Mouse (Mus musculus): Measurements from ENCODE around the gene Klk5.

Gene Klk5

DNA sequence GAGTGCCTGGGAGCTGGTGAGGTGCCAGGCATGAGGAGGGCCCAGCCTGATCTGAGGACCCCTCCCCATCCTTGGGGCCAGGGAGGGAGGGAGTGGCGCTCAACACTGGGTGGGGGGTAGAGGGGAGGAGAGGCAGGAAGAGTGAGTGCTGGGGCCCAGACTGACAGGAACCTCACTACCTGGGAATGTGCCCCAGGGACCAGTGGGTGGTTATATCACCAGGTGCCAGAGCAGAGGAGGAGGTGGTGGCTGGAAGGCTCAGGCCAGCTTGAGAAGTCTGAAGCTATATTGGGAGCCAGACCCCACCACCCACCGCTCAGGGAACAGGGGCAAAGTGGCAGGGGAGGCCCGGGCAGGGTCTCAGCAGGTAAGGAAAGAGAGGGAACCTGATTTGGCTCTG, at the start of gene Klk5:
Gene Klk5, plus strand, starts transcription at position 271 of the 400 bp plus-strand sequence.
- no peak for DNase-seq (ENCODE audit: low spot score)

DNA sequence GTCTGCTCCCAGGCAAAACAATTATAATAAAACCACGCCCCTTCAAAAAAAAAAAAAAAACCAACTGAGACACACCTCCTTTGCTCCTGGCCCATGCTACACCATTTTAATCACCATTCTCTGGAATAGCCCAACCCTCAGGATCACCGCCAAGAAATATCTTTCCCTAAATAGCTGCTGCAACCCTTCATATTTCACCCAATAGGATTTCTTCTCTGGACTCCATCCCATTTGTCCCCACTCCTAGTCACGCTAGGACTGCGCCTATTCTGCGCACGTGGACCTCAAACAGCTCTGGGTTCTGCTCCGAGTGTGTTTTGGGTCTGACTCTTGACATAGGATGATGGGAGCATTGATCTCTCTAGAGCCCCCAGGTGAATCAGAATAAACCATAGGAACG, 45.4 kb upstream of the Klk5 start:
- no peak for DNase-seq (ENCODE audit: low spot score)

DNA sequence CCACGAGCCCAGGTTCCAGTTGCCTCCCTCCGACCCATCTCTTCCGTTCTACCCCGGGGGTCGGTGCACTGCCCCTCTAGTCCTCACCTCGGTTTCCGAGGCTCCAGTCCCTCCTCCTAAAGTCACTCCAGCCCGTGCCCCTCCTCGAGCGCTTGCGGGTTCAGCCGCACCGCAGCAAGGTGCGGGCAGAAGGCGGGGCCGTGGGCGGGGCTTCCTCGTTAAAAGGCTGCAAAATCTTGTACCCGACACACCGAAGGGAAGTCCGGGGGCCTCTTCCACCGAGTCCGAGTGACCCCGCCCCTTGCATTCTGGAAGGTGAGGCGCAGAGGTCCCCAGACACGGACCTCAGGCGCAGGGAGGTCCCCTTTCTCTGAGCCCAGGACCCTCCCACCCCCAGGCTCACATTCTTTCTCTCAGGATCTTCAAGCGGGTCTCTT, 44.4 kb upstream of the Klk5 start, which contains the start of gene Klk8:
Gene Klk8, plus strand, starts transcription at position 245 of the 437 bp plus-strand sequence.
- DNase-seq (ENCODE audit: low spot score), result no peak

DNA sequence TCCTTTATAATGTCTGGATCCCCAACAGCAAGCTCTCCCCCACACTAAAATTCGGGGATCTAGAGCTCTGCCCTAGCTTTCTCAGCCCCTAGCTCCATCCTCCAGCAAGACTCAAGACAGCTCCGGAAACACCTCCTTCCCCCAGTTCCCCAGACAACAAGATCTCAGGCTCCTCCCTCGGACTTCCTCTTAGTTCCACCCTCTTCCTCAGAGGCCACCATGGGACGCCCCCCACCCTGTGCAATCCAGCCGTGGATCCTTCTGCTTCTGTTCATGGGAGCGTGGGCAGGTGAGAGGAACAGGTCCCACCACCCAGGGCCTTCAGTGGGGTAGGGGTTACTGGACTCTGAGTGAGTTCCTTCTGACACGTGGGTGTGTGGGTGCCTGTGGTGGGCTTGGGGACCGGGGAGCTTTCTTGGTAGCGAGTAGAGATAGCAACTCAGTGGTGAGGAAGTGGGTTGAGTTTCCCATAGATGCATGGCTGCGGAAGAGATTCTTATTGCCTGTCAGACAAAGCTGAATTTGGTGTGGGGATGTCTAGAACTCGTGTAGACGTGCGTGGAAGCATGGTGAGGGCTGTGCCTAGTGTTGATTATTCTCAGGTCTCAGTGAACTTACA, 43.8 kb upstream of the Klk5 start:
- no peak for DNase-seq (ENCODE audit: low spot score)

DNA sequence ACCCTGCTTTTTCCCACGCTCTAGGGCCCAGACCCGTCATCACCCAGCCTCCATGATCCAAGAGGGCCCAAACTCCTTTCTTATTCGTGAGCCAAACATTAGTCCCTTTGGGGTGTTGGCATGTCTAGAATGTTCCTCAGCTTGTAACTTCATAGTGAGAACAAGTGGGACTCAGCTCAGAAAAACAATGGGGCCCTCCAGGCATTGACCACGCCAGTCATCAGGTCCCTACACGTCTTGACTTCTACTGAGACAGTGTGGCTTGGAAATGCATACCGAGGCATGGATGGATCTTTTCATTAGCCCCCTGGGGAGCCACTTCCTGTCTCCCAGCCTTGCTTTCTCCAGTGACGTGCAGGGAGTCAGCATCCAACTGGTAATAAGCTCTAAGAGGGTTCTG, 41.9 kb upstream of the Klk5 start:
- no peak for DNase-seq (ENCODE audit: low spot score)

DNA sequence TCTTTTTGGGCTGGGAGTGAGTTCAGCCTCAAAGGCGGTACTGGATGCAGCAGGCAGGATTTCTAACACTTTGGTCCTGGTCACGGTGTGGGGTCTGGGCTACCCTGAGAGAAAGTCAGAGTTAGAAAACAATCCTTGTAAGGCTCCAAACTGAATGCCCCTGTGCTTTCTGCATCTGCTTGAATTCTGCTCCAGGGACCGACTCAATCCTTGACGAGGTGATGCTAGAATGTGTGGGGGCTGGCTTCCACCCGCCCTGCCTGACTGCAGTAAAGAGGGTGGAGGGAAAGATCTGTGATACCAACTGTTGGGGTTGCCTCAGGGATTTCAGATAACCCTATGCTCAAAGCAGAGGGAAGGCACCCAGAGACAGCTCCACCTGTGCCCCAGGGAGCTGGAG, 30.8 kb upstream of the Klk5 start, which contains the start of gene Klk7:
Gene Klk7, plus strand, starts transcription at position 301 of the 400 bp plus-strand sequence.
- DNase-seq (ENCODE audit: low spot score), result no peak

DNA sequence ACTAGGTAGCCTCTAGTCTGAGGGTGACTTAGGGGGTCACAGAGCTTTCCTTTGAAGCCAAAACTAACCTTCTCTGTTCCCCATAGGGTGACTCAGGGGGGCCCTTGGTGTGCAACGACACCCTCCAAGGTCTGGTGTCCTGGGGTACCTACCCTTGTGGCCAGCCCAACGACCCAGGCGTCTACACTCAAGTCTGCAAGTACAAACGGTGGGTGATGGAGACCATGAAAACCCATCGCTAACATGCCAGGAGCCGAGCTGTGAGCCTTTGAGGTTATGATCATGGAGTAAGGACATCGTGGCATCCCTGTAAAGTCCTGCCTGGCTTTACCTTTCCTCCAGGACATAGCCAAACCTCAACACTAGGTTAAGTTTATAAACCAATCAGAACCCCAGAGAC, 26.6 kb upstream of the Klk5 start:
- DNase-seq (ENCODE audit: low spot score), result no peak

DNA sequence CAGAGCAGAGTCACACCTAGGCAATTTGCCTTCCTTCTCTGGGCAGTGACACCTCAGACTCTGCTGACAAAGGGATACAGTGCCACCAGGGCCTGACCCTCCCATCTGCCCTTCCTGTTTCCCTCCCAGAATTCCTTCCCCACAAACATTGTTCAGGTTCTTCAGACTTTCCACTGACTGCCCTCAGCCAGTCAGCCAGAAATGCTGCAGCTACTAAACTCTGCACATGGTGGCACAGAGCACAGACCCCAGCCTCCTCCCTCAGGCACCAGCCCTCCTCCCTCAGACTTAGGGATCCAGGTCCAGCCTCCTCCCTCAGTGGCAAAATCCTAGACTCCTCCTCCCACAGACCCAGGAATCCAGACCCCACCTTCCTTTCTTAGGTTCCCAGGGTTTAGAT, 25.0 kb upstream of the Klk5 start:
- no peak for DNase-seq (ENCODE audit: low spot score)

DNA sequence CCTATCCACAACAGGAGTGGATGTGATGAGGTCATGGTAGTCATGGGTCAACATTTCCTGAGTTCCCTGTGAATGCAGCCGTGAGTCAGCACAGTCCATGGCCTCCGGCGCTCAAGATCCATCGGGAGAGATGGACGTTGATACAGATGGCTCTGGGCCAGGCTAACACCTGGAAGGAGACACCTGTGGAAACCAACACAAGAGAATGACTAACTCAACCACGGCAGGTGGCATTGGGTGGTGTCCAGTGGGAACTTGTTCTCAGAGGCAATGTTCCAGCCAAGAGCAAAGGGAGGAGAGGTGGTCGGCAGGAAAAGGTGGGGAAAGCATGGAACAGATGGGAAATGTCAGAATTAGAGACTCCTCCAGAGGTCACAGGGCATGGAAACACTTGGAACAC, 20.2 kb upstream of the Klk5 start:
- DNase-seq (ENCODE audit: low spot score), result no peak

DNA sequence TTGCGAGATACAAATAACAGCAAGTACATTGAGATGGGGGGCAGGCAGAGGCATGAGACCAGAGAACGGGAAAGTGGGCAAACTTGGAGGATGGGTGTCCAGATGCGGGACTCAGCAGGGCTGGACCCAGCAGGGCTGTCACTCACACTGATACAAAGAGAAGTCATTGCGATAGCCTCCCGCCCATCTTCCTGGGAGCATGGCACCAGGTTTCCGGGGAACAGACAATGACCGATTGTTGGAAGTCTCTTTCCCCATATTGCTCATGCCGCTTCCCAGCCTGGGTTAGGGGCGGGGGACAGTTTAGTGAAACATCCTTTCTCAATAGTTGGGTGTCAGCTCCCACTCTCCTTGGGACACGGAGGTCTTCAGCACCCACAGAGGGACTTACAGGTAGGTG, 17.6 kb upstream of the Klk5 start, which contains the start of gene Klk6:
Gene Klk6, plus strand, starts transcription at position 301 of the 400 bp plus-strand sequence.
- no peak for DNase-seq (ENCODE audit: low spot score)

DNA sequence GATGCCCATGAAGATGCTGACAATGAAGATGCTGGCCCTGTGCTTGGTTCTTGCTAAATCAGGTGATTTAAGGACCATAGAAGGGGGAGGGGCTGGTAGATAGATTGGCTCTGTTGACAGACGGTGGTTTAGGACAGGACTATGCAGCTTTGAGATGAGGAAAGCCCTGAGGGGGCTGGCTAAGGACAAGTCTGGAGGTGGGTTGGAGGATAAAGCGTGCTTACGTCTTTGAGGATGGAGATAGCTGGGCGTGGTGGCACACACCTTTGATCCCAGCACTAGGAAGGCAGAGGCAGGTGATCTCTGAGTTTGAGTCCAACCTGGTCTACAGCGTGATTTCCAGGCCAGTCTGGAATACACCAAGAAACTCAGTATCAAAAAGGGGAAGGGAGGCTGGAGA, 15.7 kb upstream of the Klk5 start:
- DNase-seq (ENCODE audit: low spot score), result no peak

DNA sequence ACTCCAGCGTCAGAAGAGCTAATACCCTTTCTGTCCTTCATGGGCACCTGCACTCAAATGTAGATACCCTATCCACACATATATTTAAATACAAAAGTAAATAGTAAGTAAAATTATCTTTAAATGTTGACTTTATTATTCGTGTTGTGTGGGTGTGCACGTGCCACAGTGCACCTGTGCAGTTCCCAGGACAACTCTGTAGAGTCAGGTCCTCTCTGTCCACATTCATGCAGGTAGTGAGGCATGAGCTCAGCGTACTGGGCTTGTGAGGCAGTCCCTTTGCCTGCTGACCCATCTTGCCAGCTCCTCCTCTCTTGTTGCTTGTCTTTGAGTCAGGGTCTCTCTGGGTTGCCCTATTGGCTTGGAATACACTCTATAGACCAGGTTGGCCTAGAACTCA, 14.1 kb upstream of the Klk5 start:
- no peak for DNase-seq (ENCODE audit: low spot score)

DNA sequence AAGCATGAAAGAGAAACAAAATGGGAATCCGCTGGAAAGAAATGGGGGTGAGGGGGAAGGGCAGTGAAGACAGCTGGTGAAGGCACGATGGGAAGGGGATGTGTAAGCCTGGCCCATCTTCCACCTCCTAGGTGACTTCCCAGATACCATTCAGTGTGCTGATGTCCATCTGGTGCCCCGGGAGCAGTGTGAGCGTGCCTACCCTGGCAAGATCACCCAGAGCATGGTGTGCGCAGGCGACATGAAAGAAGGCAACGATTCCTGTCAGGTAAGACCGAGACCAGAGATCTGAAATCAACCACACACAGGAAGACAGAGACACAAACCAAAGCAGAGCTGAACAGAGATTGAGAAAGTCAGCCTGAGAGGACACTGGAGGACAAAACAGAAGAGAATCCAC, 12.8 kb upstream of the Klk5 start:
- DNase-seq (ENCODE audit: low spot score), result no peak

DNA sequence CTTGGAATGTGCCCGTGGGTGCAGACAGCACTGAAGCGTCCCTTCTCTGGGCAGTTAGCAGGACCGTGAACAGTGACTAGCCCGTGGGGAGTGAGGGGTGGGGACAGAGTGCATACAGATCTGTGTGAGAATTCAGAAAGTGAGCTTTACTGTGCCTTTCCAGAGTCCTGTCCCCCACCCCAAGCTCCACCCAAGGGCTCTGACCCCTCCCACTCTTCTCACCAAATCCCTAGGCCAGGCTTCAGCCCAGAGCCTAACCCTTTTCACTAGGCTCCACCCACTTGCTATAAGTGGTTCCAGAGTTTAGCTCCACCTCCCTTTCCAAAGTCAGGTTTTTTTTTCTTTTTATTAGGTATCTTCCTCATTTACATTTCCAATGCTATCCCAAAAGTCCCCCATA, 2.0 kb downstream of the Klk5 start:
- no peak for DNase-seq (ENCODE audit: low spot score)

DNA sequence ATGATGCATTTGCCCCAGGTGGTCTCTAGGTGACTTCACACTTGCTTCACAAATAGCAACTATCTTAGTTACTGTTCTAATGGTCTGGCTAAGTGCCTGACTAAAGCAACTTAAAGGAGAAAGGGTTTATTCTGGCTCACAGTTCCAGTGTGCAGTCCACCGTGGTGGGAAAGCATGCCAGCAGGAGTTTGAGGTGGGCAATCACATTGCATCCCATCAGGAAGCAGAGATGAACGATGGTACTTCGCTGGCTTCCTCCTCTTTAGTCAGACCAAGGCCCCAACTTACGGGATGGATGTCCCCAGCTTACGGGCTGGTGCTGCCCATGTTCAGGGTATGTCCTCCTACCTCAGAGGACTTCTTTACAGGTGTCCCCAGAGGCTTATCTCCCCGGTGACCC, 9.8 kb downstream of the Klk5 start:
- DNase-seq (ENCODE audit: low spot score), result no peak

DNA sequence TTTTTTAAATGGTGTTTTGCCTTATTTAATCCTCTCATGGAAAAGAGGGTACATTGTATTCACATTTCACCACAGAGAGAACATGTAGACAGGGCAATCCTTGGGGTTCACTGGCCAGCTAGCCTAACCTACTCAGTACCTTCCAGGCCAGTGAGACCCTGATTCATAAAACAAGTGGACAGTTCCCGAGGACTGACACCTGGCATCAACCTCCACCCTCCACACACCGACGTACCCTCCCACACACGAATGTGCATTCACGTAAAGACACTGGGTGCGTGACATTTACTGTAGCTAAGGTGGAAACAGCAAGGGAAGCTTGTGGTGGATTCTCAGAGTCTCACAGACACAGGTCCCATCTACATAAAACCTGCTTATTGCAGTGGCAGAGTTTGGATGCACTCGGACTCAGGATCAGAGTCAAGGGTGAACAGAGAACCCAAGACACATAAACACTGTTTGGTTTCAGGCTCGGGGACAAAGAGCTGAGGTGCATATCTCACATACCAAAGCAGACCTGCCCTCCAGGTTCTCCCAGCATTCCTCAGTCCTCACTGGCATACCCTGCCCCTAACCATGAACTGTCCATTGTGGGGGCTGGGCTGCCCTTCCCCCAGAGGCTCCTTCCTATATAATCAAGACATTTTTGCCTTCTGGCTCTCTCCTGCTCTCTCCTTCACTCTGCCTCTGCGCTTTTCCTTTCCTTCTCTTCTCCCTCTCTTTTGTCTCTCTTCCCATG, 13.0 kb downstream of the Klk5 start:
- DNase-seq (ENCODE audit: low spot score), result no peak

DNA sequence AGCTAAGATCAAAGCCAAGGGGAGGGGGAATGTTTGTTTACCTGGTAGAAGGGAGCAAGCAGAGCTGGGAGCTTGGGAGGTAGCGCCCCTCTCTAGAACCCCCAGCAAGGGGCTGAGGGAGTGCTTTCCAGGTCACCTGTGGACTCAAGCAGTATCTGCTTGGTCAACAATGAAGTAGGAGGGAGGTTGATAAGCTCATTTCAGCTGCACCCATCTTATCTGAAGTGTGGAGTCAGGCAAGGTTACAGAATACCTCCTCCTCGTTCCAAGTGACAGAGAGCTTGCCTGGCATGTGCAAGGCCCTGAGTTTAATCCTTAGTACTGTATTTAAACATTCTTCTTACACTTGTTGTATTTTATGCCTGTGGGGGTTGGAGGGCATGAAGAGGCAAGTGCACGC, 13.9 kb downstream of the Klk5 start:
- no peak for DNase-seq (ENCODE audit: low spot score)

DNA sequence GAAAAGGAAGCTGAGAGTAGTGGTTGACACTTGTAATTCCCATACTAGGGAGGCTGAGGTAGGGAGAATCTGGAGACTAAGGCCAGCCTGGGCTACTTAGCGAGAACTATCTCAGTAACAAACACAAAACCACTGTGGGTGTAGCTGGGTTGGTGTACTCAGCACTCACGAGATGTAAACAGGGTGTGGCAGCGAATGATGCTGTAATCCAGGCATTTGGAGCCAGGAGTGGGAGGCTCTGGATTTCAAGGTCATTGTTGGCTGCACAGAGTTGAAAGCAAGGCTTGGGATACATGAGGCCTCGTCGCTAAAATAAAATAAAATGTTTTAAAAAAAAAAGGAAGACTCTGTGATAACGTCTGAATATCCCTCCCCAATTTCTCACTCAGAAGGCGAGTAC, 14.5 kb downstream of the Klk5 start:
- DNase-seq (ENCODE audit: low spot score), result no peak

DNA sequence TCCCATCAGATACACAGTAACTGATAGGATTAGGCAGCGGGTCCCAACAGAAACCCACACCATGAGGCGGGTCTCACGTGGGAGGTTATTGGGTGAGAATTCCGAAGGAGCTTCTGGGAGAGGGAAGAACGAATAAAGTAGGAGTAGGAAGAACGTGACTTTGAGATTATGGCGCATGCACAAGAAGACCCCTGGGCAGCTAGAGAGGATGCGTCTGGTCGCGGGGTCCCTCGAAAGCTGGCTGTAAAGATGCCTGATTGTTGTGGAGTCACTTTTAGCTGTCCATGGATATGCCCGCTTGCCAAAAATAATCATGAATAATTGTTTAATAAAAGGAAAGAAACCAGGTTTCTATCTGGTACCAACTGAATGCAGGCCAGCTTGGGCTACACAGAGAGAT, 15.7 kb downstream of the Klk5 start:
- DNase-seq (ENCODE audit: low spot score), result no peak

DNA sequence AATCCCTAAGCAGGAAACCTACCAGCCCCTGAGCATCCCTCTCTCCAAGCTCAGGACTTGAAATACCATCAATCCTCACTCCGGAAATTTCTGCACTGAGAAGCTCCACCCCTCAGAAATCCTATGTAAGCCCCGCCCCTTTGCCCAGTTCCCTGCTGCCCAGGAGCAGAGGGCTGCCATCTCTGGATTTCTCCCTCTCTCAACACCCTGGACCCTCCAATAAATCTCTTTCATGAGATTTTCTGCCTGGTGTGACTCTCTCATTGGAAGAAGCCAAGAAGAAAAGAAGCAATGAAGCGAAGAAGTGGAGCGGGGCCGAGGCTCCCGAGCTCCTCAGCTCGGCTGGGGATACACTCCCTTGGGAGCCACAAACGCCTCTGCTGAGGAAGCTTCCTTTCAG, 18.6 kb downstream of the Klk5 start:
- no peak for DNase-seq (ENCODE audit: low spot score)

DNA sequence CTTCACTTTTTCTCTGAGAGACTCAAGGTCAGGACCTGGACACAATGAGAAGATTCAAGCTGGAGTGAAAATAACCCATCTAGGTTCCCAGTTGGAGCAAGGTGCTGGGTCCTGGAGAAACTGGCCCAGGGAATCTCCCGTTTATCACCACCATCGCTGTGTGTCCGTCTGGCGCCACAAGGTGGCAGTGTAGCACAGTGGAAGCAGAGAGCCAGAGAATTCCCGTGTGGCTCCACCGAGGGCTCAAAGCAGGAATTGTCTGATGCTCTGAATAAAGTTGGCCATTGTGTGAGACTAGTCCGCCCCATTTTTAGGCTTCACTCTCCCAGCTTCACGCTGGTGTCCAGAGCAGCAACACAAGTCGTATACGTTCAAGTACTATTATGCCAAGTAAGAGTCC, 31.5 kb downstream of the Klk5 start:
- peak; percentile 39 for DNase-seq (ENCODE audit: low spot score)

DNA sequence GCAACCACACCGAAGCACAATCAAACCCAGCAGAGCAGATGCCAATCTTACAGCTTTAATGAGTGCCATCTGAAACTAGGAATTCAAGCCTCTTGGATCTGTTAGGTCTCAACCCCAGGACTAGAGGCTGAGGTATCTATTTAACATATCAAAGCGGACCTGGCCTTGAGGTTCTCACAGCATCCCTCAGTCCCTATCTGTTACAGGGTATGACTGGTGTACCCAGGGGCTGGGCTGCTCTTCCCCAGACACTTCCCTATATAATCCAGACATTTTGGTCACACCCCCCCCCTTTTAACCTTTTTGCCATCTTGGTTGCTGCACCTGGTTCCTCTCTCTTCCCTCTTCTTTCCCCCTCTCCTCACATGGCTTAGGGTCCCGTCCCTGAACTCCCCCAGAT, 31.9 kb downstream of the Klk5 start:
- no peak for DNase-seq (ENCODE audit: low spot score)

DNA sequence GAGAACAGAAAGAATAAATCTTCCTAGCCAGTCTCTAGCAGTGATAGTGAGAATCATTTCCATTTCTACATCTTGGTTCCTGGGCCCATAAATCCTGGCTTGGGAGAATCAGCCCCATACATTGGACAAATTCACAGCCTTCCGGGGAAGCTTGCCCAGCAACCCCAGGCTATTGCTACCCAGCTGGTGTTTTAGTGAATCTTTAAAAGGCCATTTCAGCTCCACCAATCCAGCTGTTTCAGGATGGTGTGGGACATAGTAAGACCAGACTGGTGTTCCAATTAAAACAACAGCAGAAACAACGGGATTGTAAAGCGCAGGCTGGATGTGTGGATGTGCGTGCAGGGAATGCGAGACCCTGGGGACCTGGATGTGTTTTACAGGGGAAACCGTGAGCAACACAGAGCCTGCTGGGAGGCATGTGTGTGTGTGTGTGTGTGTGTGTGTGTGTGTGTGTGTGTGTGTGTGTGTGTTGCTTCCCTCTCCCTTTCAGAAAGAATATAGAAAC, 33.2 kb downstream of the Klk5 start:
- no peak for DNase-seq (ENCODE audit: low spot score)

DNA sequence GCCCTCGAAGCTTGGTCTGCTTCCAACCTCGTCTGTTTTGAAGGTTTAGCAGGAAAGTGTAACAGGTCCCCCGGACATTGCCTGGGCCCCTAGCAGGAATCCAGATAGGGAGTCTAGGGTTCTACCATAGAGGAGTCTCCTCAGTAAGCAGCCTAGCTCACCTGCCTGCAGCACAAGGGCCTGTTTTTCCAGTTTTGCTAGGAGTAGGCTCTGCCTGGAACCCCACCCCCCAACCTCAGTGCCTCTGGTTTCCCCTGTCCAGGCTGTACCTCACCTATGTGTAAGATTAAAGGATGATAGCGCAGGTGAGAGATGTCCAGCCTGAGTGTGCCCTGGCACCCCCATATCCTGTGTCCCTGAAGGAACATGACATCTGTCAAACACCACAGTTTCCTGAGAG, 34.7 kb downstream of the Klk5 start:
- DNase-seq (ENCODE audit: low spot score), result no peak
